Mouse (Mus musculus) gastrocnemius, postnatal 10 days (tissue): ENCODE measurements around the gene Hspa1a. TPM values are rescaled to one million over a fixed set of nuclear protein-coding genes. Genes with fewer than 3 reads are reported as not detected.

Experiments
- DNase-seq: peaks from one replicate; pipeline ENCODE4 v3.0.0; 2021; ENCODE audit warnings: mixed read lengths
- total RNA-seq, 2 experiments: library from RNA; stranded (reverse); gene quantifications; 2 replicates each; pipeline ENCODE4 v1.2.3; 2021

Gene Hspa1a
- total RNA-seq, 2 experiments from 2014 or later: 3.8 to 6.4 TPM

DNA sequence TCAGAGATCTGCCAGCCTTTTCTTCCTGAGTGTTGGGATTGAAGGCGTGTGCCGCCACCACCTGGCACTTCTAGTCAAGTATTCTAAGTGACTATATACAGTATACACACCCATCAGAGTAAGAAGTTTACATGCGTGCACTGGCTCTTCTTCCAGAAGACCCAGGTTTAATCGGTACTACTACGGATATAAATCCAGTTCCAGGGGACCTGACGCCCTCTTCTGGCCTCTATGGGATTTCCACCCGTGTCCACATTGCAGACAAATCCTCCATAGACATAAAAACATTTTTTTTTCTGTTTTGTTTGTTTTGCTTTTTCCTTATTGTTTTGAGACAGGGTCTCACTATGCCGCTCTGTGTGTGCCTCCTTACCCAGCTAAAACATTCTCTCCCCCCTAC is 24.4 kb downstream of the Hspa1a start:
- no peak for DNase-seq

DNA sequence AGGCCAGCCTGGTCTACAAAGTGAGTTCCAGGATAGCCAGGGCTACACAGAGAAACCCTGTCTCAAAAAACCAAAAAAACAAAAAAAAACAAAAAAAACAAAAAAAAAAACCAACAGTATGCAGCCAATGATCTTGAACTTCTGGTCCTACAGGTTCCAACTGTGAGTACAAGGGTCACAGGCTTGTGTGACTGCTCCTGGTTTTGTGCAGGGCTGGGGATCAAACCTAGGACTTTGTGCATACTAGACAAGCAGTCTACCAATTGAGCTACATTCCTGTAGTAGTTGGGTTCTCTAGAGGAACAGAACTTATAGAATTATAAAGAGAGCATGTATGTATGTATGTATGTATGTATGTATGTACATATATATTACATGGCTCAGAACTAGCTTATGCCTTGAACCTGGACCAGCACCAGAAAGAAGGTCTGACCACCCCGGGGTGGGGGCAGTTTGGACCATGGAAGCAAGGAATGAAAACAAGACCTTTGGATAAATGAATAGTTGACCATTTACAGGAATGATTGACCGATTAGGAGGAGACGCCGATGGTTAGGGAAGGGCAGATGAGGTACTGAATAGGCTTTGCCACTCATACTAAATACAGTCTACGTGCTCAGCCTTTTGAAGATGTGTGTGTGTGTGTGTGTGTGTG is 25.3 kb downstream of the Hspa1a start:
- DNase-seq: no peak

DNA sequence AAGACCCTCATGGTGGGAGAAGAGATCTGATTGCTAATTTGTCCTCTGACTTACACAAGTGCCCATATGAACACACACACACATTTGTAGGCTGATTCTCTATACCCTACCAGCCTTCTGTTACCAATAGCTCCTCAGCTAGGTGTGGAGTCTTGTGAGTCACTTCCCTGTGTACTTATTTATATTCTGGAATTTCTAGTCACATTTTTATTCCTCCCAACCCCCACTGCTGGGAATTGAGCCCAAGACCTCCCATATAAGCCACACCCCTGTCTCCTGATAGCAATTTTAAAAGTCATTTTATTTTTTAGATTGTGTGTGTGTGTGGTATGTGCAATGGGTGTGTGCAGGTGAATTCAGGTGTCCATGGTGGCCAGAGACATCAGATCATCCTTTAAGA is 27.6 kb downstream of the Hspa1a start:
- no peak for DNase-seq

DNA sequence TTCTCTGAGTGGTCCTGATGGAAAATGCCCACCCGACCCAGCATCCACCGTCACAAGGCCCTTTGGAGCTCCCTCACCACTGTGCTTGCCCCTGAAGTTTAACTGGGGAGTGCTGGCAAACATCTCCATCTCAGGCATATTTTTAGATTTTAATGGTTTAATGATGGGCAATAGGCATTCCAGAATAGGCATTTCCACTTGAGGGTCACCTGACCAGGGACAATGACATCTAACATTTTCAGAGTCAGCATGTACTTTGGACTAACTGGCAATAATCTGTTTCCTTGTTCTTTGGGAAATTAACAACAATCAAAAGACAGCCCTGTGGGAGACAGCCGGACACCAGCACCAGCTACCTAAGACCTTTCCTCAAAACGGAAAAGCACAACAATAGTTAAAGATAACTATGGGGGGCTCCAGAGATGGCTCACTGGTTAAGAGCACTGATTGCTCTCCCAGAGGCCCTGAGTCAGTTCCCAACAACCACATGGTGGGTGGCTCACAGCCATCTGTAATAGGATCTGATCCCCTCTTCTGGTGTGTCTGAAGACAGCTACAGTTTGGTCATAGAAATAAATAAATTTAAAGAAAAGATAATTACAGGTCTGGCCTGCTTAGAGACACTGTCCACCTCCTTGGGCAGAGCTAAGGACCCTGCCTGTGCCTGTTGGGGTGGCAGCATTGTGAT is 28.7 kb downstream of the Hspa1a start:
- DNase-seq: no peak

DNA sequence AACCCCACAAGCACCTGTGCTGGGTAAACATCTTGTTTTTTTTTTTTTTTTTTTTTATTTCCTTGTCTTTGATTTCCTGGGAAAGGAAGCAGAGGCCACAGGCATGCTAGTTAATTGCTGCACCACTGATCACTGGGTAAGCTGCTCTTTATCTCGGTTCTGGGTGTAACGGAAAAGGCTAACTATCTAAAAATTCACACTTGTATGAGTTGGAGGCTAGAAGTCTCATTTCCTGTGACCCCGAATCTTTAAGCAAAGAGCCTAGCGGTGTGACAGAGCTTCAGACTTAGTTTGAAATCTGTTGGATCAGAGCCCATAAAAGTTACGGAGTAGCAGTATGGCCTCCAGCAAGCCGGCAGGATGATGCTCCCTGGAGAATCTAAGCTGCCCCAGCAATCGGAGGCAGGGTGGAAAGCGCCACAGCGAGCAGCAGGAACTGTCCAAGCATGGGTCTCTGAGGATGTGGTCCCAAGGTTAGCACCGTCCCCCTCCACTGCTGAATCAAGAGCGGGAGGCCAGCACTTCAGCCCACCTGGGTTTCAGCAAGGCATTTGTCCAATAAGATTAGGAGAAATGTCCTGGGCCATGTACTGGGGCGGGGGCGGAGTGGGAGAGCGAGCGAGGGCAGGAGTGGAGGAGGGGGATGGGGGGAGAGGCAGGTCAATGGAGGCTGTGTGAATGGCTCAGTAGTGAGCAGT is 30.5 kb downstream of the Hspa1a start:
- no peak for DNase-seq

DNA sequence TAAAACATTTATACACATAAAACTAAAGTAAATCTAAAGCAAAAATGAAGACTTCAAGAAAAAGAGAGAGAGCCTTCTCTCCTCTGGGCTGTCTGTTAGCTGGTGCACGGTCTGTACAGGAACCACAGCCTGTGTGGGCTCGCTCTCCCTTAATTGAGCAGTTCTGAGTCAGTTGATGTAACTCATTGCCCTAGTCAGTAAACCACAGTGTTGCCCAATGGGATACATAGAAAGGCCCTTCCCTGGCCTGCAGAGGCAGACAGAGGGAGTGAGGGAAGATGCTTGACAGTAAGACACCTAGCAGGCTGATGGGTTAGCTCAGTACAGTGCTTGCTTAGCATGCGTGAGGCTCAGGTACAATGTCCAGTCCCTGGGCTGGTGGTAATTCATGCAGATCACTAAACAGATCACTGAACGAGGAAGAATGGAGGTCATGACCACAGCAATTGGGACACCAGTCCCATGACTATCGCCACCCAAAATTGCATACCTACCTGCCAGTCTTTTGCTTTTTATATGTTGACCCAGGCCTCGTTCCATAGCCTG is 33.9 kb downstream of the Hspa1a start:
- no peak for DNase-seq

DNA sequence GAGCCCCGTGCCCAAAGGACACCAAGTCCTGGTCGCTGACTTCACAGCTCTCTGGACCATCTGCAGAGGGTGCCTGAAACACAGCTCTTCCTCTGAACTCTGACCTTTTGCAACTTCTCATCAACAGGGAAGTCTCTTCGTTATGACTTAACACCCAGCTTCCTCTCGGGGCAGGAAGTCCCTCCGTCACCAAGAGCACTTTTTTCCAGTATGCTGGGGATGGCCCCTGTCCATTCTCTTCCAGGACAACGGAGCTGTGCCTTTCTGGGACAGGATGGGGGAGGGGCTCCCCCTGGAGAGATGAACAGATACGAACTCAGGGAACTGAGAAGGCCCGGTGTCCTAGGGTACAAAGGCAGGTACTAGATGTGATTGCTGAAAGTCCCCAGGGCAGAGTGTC is 37.1 kb downstream of the Hspa1a start:
- no peak for DNase-seq

DNA sequence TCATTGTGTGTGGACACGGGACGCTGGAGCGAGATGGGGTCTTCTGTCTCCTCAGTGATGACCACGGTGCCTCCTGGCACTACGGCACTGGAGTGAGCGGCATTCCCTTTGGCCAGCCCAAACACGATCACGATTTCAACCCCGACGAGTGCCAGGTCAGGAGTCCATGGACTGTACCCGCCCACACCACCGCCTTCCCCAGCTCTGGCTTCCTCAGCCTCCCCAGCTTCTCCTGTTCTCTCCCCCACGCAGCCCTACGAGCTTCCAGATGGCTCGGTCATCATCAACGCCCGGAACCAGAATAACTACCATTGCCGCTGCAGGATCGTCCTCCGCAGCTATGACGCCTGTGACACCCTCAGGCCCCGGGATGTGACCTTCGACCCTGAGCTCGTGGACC is 37.9 kb downstream of the Hspa1a start:
- no peak for DNase-seq

DNA sequence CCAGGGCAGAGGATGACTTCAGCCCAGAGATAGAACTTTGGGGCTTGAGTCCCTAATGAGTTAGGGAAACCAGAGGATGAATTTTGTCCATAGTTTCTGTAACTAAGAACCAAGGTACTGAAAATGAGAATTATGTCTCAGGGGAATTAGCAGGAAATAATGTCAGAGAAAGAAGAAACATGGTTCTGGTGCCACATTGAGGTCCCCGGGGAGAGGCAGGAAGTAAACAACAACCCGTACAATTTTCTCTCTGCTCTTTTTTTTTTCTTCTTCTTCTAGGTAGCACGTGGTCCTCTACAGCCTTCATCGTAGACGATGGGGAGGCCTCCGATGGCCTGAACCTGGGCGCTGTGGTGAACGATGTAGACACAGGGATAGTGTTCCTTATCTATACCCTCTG is 39.7 kb downstream of the Hspa1a start:
- no peak for DNase-seq

DNA sequence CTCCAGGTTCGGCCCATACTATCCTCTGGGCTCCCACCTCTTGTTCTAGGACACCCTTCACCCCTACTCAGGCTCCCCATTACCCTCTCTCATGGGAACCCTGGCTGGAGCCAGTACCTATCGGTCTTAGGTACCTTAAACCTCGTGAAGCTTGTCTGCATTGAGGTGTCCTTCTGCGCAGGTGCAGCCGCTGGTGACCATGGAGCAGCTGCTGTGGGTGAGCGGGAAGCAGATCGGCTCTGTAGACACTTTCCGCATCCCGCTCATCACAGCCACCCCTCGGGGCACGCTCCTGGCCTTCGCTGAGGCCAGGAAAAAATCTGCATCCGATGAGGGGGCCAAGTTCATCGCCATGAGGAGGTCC is 40.2 kb downstream of the Hspa1a start:
- DNase-seq: no peak

DNA sequence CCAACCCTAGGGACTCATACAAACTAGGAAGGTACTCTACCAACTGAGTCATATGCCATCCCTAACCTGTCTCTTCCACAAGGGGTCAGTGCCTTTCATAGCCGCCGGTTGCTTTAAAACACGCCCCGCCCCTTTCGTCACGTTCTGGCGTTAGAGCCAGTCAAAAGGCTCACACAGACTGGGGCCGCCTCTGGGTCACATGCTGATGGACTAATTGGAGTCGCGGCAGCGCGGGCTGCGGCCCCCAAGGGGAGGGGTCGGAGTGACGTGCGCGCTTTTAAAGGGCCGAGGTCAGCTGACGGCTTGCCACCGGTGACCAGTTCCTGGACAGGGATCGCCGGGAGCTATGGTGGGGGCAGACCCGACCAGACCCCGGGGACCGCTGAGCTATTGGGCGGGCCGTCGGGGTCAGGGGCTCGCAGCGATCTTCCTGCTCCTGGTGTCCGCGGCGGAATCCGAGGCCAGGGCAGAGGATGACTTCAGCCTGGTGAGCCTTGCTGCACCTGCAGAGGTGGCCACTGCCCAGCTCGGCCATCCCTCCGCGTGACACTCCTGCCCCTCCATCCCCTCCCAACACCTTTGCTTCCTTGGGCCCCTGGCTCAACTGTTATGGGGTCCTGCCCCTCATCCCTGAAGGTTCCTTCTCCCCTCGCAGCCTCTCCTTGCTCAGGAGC is 40.8 kb downstream of the Hspa1a start, which contains the start of gene Neu1:
TSS of gene Neu1 (plus strand) at position 193 of the 674 bp plus-strand sequence.
- DNase-seq: peak; percentile 98

DNA sequence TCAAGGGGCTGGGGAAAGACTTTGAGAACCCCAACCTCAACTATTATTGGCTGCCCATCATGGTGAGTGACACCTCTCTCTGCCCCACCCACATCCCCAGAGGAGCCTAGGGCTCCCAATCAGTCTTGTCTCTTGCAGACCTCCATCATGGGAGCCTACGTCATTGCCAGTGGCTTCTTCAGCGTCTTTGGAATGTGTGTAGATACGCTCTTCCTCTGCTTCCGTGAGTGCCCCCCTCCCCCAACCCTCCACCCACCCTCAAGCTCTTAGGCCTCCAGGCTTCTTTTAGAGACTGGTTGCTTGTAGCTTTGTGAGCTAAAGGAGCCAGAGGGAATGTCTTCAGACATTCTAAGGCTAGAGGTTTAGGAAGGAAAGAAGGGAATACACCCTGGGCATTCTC is 43.1 kb downstream of the Hspa1a start:
- DNase-seq: no peak

DNA sequence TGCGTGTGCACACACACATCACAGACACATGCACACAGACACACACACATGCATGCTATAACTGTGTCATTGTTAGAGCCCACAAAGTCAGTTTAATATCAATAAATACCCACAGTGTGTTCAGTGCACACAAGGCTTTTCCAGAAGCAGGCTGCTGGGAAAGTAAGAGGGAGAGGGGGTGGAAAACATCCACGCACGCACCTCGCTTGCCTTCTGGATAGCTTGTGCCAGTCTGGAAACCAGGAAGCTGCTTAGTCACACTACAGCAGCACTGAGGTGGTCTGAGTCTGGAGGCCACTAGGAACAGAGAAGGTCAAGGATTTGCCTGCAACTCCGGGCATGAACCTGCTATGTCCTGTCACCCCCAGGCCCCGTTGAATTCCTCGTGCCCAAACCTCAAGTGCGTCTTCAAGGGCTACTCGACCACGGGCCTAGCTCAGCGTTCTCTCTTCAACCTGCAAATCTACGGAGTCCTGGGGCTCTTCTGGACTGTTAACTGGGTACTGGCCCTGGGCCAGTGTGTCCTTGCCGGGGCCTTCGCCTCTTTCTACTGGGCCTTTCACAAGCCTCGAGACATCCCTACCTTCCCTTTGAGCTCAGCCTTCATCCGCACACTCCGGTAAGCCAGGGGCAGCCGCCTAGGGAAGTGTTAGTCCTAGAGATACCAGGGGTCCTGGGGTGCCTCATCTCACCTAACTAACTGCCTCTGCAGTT is 44.5 kb downstream of the Hspa1a start:
- DNase-seq: no peak

DNA sequence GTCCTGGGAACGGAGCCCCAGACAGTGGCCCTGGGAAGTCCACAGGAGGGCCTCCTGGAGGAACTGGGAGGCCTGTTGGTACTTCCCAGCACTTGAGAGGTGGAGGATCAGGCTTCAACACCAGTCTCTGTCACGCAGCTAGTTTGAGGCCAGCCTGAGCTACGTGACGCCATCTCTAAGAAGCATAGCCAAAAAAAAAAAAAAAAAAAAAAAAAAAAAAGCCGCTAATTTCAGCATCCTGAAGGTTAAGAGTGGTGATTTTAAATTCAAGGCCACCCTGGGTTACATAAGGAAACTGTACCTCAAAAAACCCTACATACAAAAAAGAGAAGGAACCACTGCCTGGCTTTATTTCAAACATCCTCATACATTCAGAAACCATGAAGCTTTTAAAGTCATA is 47.7 kb downstream of the Hspa1a start:
- no peak for DNase-seq

DNA sequence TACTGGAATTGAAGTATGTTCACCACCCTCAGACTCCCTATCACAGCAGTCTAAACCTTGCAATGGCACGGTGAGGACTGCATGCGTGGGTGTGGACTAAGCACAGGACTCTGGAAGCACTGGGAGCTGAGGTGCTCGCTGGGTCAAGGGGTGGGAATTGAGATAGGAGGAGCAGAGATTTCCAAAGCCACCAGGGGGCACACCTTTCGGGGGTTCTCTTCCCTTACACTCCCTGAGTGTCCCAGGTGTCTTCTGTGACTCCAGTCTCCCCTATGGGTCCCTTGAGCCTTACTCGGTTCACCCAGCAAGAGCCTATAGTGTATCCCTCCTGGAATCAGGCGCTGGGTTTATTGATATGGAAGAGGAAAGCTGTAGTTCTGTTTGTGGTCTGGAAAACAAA is 49.0 kb downstream of the Hspa1a start:
- no peak for DNase-seq

Other genes with a start within 250 kb of the Hspa1a start
- 1 to 10 TPM; 2.0 to 3.3 TPM for gene C4b, start 228.3 kb downstream of the Hspa1a start, total RNA-seq
- gene Cyp21a1, start 167.6 kb downstream of the Hspa1a start, total RNA-seq: under 1 TPM; 0.31 to 0.36 TPM
- gene Stk19, start 135.2 kb downstream of the Hspa1a start, total RNA-seq: 1 to 10 TPM; 8.9 to 9.0 TPM
- 10 to 100 TPM; 12.3 to 15.3 TPM for gene Dxo, start 135.1 kb downstream of the Hspa1a start, total RNA-seq
- gene Skiv2l, start 121.9 kb downstream of the Hspa1a start, total RNA-seq: 10 to 100 TPM; 19.6 to 22.2 TPM
- gene Nelfe, start 121.8 kb downstream of the Hspa1a start, total RNA-seq: 10 to 100 TPM; 13.7 to 17.3 TPM
- 1 to 10 TPM; 1.9 to 4.1 TPM for gene Cfb, start 109.6 kb downstream of the Hspa1a start, total RNA-seq
- gene Zbtb12, start 92.7 kb downstream of the Hspa1a start, total RNA-seq: 1 to 10 TPM; 4.6 to 7.3 TPM
- not detected for gene Gm20547, start 90.1 kb downstream of the Hspa1a start, total RNA-seq
- gene C2, start 73.9 kb downstream of the Hspa1a start, total RNA-seq: 1 to 10 TPM; 4.3 to 5.6 TPM
- gene Ehmt2, start 73.7 kb downstream of the Hspa1a start, total RNA-seq: 10 to 100 TPM; 40.9 to 53.7 TPM
- not detected for gene Slc44a4, start 57.7 kb downstream of the Hspa1a start, total RNA-seq
- 1 to 10 TPM; 8.3 to 8.9 TPM for gene Neu1, start 40.9 kb downstream of the Hspa1a start, total RNA-seq
- 1 to 10 TPM; 2.2 to 4.3 TPM for gene Hspa1b, start 12.9 kb downstream of the Hspa1a start, total RNA-seq
- gene Gm20481, start 2.2 kb downstream of the Hspa1a start, total RNA-seq: not detected
- gene Hspa1l, start 547 bp upstream of the Hspa1a start, total RNA-seq: 1 to 10 TPM; 6.2 to 9.9 TPM
- 10 to 100 TPM; 24.7 to 28.2 TPM for gene Lsm2, start 9.7 kb upstream of the Hspa1a start, total RNA-seq
- gene Vars, start 28.8 kb upstream of the Hspa1a start, total RNA-seq: 10 to 100 TPM; 31.4 to 40.7 TPM
- gene Vwa7, start 44.4 kb upstream of the Hspa1a start, total RNA-seq: 1 to 10 TPM; 2.0 to 2.5 TPM
- gene Sapcd1, start 55.9 kb upstream of the Hspa1a start, total RNA-seq: 1 to 10 TPM; 2.8 to 3.1 TPM
- gene Msh5, start 74.6 kb upstream of the Hspa1a start, total RNA-seq: 1 to 10 TPM; 1.5 to 3.5 TPM
- 10 to 100 TPM; 39.2 to 50.5 TPM for gene Clic1, start 77.8 kb upstream of the Hspa1a start, total RNA-seq
- gene Ddah2, start 86.9 kb upstream of the Hspa1a start, total RNA-seq: 10 to 100 TPM; 45.3 to 51.9 TPM
- not detected for gene Ly6g6c, start 93.2 kb upstream of the Hspa1a start, total RNA-seq
- under 1 TPM in 1 of 2 experiments, not detected in 1; 0.20 TPM for gene Mpig6b, start 94.0 kb upstream of the Hspa1a start, total RNA-seq
- not detected for gene Ly6g6e, start 104.7 kb upstream of the Hspa1a start, total RNA-seq
- under 1 TPM in 1 of 2 experiments, not detected in 1; 0.97 TPM for gene Ly6g6d, start 105.9 kb upstream of the Hspa1a start, total RNA-seq
- gene Ly6g6f, start 113.5 kb upstream of the Hspa1a start, total RNA-seq: under 1 TPM in 1 of 2 experiments, not detected in 1; 0.23 TPM
- gene Abhd16a, start 117.1 kb upstream of the Hspa1a start, total RNA-seq: 10 to 100 TPM; 59.1 to 65.0 TPM
- gene Ly6g5c, start 136.1 kb upstream of the Hspa1a start, total RNA-seq: not detected
- under 1 TPM in 1 of 2 experiments, not detected in 1; 0.34 TPM for gene Ly6g5b, start 143.3 kb upstream of the Hspa1a start, total RNA-seq
- 1 to 10 TPM; 4.9 to 6.3 TPM for gene Gpank1, start 149.3 kb upstream of the Hspa1a start, total RNA-seq
- 100 to 1,000 TPM; 165 to 166 TPM for gene Csnk2b, start 149.9 kb upstream of the Hspa1a start, total RNA-seq
- 10 to 100 TPM; 11.8 to 18.8 TPM for gene D17H6S53E, start 154.2 kb upstream of the Hspa1a start, total RNA-seq
- gene Apom, start 159.9 kb upstream of the Hspa1a start, total RNA-seq: not detected
- gene Bag6, start 163.0 kb upstream of the Hspa1a start, total RNA-seq: 100 to 1,000 TPM; 217 to 220 TPM
- gene Prrc2a, start 192.7 kb upstream of the Hspa1a start, total RNA-seq: 100 to 1,000 TPM; 128 to 149 TPM
- gene Aif1, start 203.9 kb upstream of the Hspa1a start, total RNA-seq: 1 to 10 TPM; 2.4 to 2.6 TPM
- gene Lst1, start 216.3 kb upstream of the Hspa1a start, total RNA-seq: 1 to 10 TPM; 4.6 to 5.3 TPM
- under 1 TPM; 0.68 to 0.75 TPM for gene Ltb, start 222.3 kb upstream of the Hspa1a start, total RNA-seq
- under 1 TPM; 0.23 to 0.99 TPM for gene Tnf, start 229.9 kb upstream of the Hspa1a start, total RNA-seq
- under 1 TPM in 1 of 2 experiments, not detected in 1; 0.16 TPM for gene Lta, start 233.2 kb upstream of the Hspa1a start, total RNA-seq
- gene Gm16181, start 248.7 kb upstream of the Hspa1a start, total RNA-seq: not detected